Mouse (Mus musculus) stomach, postnatal 0 days (tissue): Measurements from ENCODE around the gene Abraxas1.

ENCODE experiments used
- CTCF ChIP-seq: IDR thresholded peaks from 2 replicates; pipeline ENCODE4 v1.5.1; 2016; ENCODE audit warnings: antibody characterized with exemption, low read depth, mild to moderate bottlenecking, moderate library complexity
- EP300 ChIP-seq: optimal IDR thresholded peaks from 2 replicates; pipeline ENCODE3; 2016; ENCODE audit warnings: antibody characterized with exemption

DNA sequence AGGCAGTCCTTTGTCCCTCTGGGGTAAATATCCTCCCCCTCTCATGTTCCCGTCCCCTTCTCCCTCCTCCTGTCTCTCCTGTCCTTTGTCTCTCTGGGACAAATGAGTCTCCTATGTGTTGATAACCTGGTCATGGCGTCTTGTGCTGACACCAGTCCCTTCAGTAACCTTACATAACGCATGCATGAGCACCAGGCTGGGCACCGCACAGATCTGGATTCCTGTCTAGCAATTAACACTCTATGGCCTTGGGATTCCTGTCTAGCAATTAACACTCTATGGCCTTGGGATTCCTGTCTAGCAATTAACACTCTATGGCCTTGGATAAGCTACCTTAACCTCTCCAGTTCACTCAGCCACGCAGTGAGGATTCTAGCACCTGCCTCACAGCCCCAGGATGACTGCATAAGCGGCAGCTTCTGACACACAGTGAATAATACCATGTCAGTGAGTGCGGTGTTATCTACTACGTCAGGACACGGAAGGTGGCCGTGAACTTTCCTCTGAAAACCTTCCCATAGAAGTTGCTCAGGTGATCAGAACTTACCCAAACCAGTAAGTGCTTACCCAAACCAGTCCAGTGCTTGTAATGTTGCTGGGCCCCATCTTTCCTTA lies 60.6 kb downstream of the Abraxas1 start:
- TF ChIP-seq CTCF (no peak), EP300 (no peak)
